Mouse (Mus musculus): Measurements from ENCODE around the gene Ufsp1.
"Not testable (repeated sequence)": the region's sequence is repeated elsewhere in the genome, so short reads cannot be mapped to it uniquely, and the experiment has no call there.

The Ufsp1 gene

DNA sequence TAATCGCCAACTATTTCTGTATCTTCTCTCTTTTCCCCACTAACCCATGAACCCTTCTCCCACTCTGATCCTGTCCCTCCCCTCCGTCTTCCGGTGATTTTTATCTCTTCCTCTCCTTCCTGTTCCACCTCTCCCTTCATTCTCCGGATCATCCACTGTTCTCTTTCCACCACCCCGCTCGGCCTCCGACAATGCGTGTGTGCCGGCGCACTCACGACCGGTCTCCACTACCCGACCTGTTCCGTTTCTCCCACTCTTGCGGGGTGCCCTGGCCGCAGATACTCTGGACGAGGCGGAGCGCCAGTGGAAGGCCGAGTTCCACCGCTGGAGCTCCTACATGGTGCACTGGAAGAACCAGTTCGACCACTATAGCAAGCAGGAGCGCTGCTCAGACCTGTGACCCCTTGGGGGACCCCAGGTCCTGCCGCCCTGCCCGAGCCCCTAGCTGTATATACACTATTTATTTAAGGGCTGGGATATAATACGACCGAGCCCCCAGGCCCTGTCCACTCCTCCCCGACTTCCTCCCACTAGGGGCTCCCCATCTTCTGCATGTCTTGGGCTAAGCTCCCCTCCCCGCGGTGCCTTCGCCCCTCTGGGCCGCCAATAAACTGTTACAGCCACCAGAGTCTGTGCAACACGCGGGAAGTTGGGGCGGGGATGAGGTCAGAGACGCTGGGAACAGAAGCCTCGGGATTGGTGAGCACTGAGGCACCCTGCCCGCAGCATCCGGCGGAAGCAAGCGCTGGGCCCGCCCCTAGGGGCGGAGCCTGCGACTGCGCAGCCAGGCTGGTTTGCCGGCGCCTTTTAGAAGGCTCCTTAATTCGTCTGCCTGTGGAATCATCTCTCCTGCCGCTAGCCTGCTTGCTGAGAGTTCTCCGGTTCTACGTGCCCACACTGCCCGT lies at the start of gene Ufsp1:
Gene Ufsp1, plus strand, starts transcription at position 791 of the 905 bp plus-strand sequence.
- DNase-seq (ENCODE audit: low read depth, low spot score) = peak; percentile 91

DNA sequence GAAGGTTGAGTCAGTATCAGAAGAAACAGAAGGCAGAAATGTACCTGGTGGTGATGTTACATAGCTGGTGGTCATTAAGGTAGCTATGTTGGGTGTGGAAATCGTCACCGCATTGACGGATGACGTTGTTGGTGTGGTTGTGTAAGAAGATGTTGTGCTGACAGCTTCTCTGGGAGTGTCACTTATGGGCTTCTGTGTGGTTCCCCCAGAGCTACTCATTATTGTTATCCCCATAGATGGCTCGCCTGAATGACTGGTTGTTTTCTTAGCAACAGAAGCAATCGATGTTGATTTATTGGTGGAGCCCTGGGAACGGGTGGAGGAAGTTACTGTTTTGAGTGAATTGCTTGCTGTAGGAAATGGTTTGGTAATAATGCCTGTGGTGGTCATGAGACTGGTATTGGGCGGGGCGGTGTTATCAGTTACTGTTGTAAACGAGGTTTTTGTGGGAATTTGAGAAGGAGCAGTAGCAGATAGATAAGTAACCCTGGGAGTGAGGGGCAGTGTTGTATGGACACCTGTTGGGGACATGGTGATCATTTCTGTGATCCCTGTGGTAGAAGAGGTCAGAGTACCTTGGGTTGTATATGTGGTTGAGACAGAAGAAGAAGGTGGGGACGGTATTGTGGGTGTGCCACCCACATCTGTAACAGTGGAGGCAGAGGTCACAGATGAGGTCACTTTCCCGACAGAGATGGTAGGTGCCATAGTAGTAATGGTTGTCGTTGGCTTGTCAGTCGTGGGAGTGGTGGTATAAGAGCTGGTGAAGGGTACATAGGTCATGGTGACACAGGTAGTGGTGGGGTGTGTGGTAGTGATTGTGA lies 30.3 kb upstream of the Ufsp1 start:
- DNase-seq (ENCODE audit: low read depth, low spot score) = no peak

DNA sequence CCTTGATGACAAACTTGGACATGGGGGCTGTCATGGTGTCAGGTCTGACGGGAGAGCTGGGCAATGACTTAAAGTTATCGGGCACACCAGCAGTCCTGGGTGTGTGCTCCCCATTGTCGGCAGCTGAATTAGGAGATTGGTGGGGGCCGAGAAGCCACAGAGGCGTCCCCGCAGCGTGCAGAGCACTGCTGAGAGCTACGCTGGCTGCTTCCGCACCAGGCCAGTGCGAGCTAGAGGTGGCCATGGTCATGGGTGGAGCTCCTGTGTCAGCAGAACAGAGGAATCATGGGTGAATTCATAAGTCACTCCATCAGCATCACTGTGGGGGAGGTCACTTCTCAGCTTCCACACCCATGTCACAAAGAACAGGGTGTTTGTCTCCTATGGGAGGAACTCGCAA lies 29.6 kb upstream of the Ufsp1 start:
- DNase-seq (ENCODE audit: low read depth, low spot score) = no peak

DNA sequence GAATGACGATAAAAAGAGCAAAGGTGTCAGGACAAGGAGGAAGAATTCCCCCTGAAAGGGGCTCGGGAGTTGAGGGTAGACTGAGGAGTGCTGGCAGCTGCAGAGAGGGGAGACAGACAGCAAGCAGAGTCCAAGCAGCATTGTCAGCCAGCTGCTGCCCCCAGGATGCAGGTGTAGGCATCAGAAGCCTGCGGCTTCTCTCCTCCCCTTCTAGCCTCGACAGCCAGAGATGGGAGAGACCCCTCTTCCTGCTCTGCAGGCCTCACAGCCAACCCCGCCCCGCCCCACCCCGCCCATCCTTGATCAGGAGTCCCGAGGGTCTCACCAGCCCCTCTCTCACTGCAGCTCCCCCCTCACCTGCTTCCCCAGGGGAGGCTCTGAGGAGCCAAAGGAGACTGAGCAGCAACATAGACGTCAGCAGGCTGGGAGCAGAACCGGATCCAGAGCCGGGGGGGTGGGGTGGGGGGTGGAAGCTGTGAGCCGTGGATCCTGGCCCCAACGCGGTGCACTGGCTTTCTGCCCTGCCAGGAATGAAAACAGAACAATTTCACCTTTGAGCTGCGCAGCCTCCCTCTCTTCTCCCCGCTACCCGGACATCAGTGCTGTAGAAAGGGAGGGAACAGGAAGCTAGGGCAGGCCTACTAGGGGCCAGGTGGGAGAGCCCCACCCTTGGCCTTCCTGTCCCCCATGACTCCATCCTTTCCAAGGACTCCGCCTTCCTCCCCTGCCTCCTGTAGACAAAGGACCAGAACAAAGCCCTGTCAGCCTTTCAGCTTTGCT lies 26.1 kb upstream of the Ufsp1 start:
- no peak for DNase-seq (ENCODE audit: low read depth, low spot score)

DNA sequence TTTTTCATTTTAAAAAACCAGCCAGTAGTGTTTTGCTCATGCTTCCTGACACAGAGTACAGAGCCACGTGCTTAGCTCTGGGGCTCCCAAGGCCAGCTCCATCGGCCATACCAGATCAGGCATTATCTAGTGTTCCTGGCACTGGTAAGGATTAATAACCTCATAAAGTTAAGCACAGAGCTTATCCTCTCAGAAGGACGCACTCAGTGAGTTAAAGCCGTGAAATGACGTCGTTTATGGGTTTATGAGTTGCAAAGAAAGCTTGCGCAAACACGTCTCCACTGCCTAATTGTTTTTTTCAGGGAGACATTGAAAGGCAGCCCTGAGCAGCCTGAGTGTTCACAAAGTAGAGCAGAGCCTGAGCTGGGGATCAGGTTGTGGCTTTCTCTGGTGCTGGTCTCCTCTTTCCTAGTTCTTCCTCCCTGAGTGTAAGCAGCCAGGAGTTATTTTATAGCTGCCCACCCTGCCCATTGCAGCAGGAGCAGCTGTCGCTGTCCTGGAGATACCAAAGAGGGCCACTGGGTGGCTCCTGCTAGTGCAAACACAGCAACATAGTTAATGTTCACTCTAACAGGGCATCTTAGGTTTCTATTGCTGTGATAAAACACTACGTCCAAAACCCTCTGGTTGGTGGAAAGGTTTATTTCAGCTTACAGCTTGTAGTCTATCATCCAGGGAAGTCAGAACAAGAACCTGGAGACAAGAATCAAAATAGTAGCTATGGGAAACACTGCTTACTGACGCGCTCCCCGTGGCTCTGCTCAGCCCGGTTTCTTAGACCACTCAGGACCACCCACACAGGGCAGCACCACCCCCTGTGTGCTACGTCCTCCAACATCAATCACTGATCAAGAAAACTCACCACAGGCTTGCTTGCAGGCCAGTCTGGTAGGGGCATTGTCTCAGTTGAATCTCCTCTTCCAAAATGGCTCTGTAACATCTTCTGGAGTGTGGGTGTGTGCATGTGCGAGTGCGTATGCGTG lies 16.8 kb upstream of the Ufsp1 start:
- DNase-seq (ENCODE audit: low read depth, low spot score) = no peak

DNA sequence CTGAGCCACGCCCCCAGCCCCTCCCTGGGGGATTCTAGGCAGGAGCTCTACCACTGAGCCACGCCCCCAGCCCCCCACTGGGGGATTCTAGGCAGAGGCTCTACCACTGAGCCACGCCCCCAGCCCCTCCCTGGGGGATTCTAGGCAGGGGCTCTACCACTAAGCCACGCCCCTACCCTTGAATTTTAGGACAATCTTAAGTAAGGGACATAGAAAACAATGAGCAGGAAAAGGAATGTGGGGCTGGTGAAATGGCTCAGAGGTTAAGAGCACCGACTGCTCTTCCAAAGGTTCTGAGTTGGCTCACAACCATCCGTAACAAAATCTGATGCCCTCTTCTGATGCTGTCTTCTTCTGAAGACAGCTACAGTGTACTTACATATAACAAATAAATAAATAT lies 10.0 kb upstream of the Ufsp1 start:
- DNase-seq (ENCODE audit: low read depth, low spot score) = not testable (repeated sequence)

DNA sequence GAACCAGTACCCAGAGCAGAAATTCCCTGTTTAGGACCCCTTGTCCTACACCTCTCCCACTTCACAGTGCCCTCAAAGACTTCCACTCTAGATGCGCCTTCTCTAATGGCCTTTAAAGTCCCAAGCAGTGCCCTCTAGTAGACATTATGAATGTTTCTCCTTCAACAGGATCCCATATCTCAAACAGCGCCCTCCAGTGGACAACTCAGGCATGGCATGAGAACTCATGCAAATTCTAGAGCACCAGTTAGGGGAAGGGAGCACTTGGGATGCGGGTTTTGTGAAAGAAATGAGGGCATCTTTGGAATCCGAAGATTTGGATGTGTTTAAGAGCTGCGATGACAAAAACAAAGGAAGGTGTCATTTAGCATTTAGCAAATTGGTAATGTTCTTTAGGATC lies 9.4 kb upstream of the Ufsp1 start:
- no peak for DNase-seq (ENCODE audit: low read depth, low spot score)

DNA sequence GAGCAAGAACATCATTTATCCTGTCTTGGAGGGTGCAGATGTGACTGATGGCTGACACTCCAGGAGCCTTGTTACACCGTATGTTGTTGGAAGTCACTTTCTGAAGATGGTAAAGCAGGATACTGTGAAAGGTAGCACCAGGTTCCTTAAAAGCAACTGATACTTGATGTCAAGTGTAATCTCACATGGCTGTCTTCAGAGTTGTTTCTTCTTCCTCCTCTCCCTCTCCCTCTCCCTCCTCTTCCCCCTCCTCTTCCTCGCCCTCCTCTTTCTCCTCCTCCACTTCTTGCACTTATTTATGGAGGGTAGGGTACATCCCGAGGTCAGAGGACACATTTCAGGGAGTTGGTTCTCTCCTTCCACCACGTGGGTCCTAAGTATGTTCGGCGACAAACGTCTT lies 8.4 kb upstream of the Ufsp1 start:
- DNase-seq (ENCODE audit: low read depth, low spot score) = no peak

DNA sequence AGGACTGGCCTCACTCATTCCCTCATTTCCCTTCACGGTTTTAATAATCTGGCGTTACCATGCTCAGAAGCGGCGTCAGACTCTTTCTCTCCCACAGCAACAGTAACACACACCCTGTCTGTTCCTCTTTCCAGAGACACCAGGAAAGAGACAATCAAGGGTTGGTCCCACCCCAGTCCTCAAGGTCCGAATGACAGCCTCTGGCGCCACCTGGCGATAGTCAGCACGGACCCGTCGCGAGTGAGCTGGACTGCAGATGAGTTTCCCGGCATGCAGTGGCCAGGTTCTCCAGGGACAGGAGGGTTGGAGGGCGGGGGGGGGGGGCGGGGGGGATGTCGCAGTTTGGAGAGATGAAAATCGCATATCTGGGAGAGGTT lies 7.8 kb upstream of the Ufsp1 start:
- peak; percentile 76 for DNase-seq (ENCODE audit: low read depth, low spot score)

DNA sequence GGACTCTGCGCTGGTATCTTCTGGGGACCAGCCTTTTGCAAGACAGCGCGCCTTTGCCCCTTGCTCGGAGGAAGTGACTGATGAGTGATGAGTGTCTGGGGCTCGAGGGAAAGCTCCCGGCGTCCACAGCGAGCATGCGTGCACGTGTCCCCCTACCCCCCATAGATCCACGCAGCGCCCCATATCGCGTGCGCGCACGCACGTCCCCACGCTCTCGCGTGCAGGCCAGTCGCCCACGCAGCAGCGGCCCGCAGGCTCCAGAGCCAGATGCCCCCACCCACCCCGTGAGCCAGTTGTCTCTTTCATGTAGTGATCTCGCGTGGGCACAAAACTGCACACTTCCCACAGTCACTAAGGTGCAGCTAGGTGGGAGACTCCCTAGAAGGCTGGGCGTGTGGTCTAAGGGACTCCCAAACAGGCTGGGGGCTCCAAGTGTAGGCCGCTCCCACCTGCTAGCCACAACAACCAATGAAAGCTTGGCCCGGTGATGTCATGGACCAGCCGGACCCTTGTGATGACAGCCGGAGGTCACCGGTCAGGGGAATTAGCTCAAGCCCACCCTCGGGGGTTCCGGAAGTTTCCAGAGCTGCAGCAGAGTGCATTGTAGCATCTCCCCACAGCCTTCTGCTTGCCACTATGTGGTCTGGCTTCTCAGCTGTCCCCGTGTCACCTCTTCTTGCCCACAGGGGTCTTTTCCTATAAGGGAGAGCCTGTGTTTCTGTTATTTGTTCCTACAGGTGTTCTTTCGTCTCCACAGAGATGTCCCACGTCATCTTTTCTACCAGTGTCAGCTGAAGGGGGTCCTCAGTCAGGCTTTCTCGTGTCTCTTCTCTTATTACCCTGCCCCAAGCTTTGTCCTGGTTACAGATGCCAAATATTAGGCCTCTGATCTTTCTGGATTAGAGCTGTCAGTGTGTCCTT lies 7.1 kb upstream of the Ufsp1 start, which contains the start of gene Ache:
Gene Ache, plus strand, starts transcription at position 488 of the 921 bp plus-strand sequence.
- no peak for DNase-seq (ENCODE audit: low read depth, low spot score)

DNA sequence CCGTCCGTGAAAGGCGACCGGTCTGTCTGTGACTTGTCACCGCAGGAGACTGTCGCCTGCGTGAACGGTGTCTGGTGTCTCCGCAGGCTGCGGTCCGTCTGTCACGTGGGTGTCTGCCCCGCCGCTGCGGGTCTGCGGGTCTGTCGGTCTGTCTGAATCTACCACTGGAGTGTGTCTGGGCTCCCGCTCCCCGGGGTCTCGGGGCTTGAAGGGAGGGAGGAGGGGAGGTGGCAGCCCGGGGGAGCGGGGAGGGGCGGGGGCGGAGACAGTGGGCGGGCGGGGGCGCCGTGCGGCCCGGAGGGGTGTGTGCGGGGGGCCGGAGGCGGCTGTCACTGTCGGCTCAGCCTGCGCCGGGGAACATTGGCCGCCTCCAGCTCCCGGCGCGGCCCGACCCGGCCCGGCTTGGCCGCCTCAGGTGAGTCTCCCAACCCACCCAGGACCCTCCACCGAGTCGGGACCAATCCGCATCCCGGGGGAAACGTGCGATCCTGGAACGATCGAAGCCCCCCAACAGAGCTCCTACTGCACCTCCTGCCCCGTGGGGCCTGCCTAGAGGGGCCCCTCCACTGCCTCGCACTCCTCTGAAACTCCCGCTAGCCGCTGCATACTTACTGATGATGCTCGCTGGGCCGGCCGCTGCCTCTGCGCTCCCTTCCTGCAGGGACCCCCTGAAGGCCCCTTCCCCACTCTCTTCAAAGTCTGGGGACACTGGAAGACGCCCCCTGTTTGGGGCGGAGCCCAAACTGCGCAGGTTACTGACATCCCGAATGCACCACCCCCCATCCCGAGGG lies 6.3 kb upstream of the Ufsp1 start:
- DNase-seq (ENCODE audit: low read depth, low spot score) = no peak

DNA sequence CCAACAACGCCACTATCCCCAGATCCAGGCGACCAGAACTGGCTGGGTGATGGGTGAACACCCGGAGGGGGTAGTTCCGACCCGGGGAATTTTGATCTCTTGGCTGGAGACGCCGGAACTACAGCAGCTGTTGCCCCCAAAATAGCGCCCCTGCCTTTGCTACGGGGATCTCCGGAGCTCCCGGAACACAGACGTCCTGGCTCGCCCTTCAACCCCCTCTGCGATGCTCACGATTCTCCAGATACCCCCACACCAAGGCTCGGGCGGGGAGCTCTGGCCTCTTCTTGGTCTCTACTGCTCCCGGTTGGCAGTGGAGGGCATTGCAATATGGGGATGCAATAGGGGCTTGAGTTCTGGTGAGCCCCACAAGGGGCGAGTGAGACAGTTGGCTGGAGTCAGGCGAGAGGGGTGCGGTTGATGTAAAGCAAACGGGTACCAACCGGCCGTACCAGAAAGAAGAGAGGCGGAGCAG lies 5.4 kb upstream of the Ufsp1 start:
- peak; percentile 77 for DNase-seq (ENCODE audit: low read depth, low spot score)

DNA sequence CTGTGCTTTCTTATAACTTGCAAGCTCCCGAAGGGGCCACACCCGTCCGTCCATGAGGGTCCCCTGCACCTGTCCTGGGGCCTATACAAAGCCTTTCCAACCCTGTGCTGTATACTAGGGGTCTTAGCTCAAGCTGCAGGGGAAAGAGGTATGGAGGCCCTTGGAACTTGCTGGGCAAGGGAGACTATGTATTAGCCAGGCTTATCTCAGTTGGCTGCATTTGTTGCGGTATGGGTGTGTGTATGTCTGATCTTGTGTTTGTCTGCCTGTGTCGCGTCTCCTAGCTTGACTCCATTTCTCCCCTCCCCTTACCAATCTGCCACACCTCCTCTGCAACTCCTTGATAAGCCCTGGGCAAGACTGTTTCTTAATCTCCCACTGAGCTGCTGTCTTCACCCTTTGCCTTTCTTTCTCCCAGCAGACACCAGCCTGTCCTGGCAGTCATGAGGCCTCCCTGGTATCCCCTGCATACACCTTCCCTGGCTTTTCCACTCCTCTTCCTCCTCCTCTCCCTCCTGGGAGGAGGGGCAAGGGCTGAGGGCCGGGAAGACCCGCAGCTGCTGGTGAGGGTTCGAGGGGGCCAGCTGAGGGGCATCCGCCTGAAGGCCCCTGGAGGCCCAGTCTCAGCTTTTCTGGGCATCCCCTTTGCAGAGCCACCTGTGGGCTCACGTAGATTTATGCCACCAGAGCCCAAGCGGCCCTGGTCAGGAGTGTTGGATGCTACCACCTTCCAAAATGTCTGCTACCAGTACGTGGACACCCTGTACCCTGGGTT lies 4.7 kb upstream of the Ufsp1 start:
- no peak for DNase-seq (ENCODE audit: low read depth, low spot score)

DNA sequence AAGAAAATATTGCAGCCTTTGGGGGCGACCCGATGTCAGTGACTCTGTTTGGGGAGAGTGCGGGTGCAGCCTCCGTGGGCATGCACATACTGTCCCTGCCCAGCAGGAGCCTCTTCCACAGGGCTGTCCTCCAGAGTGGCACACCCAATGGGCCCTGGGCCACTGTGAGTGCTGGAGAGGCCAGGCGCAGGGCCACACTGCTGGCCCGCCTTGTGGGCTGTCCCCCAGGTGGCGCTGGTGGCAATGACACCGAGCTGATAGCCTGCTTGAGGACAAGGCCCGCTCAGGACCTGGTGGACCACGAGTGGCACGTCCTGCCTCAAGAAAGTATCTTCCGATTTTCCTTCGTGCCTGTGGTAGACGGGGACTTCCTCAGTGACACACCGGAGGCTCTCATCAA lies 3.8 kb upstream of the Ufsp1 start:
- peak; percentile 67 for DNase-seq (ENCODE audit: low read depth, low spot score)

DNA sequence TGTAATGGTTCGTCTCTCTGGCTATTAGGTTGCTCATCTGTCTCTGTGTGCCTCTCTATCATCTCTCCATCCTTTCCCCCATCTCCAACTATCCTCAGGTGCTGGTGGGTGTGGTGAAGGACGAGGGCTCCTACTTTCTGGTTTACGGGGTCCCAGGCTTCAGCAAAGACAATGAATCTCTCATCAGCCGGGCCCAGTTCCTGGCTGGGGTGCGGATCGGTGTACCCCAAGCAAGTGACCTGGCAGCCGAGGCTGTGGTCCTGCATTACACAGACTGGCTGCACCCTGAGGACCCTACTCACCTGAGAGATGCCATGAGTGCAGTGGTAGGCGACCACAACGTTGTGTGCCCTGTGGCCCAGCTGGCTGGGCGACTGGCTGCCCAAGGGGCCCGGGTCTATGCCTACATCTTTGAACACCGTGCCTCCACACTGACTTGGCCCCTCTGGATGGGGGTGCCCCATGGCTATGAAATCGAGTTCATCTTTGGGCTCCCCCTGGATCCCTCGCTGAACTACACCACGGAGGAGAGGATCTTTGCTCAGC lies 3.0 kb upstream of the Ufsp1 start:
- no peak for DNase-seq (ENCODE audit: low read depth, low spot score)

DNA sequence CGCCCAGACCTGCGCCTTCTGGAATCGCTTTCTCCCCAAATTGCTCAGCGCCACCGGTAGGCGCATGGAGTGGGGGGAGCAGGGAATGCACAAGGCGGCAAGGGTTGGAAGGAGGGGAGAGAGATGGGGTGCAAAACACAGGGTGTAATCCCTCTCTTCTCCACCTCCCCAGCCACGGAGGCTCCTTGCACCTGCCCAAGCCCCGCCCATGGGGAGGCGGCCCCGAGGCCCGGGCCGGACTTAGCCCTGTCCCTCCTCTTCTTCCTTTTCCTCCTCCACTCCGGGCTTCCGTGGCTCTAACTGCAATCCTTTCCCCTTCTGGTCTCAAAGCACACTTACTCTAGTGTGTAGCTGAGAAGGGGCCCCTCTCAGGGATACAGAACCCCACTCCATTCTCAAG lies 1.1 kb upstream of the Ufsp1 start:
- DNase-seq (ENCODE audit: low read depth, low spot score) = peak; percentile 57

DNA sequence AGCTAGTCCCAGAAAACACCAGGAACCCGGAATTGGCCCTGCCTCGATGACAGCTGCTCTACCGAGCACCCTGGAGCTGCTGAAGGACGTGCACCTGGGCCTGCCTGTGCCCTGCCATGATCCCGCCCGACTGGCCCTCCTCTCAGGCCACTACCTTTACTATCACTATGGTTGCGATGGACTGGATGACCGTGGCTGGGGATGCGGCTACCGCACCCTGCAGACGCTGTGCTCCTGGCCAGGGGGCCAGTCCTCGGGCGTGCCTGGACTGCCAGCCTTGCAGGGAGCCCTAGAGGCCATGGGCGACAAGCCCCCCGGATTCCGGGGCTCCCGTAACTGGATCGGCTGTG lies 290 bp downstream of the Ufsp1 start:
- DNase-seq (ENCODE audit: low read depth, low spot score) = no peak

DNA sequence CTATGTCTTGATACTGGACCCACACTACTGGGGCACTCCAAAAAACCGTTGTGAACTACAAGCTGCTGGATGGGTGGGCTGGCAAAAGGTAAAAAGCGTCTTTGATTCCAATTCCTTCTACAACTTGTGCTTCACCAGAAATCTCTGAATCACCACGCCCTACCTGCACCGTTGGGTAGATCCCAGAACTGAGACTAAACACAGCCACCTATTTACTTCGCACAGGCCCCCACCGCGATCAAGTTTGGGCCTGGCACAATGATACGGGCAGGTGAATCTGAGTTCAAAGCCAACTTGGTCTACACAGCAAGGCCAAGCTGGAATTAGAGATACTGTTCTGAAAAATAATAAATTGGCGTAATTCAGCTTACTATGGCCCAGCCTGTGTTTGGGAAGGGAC lies 867 bp downstream of the Ufsp1 start:
- DNase-seq (ENCODE audit: low read depth, low spot score) = no peak
